Mouse (Mus musculus): ENCODE measurements around the gene Cpsf6. TPM values are rescaled to one million over a fixed set of nuclear protein-coding genes. Genes with fewer than 3 reads are reported as not detected.

Cpsf6 gene
- polyA plus RNA-seq, 1 experiment from 2014 or later = 111 TPM

- Histone ChIP-seq H3K4me2 (ENCODE audit: low read length) (peak overlapping the region; percentile 29), H3K27me3 (replicated peaks; ENCODE audit: control insufficient read depth, insufficient read depth, low read length) (no peaks in the 10 kb centered on the region), H3K4me1 (ENCODE audit: control insufficient read depth, insufficient read depth, low read depth, low read length) (no peaks in the 10 kb centered on the region), H3K4me3 (ENCODE audit: low read length) (no peak overlapping the region), H3K9ac (ENCODE audit: low read depth, low read length) (no peak overlapping the region), H3K36me3 (ENCODE audit: control insufficient read depth, insufficient read depth, low read length) (no peaks in the 10 kb centered on the region), H3K27ac (ENCODE audit: low read depth, low read length) (no peak overlapping the region), H3K9me3 (ENCODE audit: control insufficient read depth, low read length) (no peaks in the 10 kb centered on the region)
- 70% methylated on average over 20 of the region's 20 CpGs for WGBS
- ATAC-seq = no peak
Measured at GRCm38 (mm10) chr10:117402403-117403333, 22.9 kb upstream of the Cpsf6 start.

DNA sequence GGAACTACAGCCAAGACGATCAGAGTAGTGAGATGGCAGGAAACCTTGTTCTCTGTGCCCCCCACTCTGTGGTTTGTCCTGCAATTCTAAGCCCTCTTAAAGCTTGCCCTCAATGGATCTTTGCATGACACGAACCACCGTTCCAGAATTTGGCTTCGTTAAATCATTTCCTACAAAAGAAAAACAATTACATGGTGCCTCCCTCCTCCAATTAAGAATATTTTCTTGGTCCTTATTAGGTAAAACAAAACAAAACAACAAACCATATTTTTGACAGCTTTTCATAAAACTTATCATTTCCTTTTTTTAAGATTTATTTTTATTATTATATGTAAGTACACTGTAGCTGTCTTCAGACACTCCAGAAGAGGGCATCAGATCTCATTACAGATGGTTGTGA is 21.5 kb upstream of the Cpsf6 start:
- Histone ChIP-seq H3K4me3 (ENCODE audit: low read length) (no peak overlapping the region), H3K9me3 (ENCODE audit: control insufficient read depth, low read length) (no peaks in the 10 kb centered on the region), H3K27ac (ENCODE audit: low read depth, low read length) (no peak overlapping the region), H3K27me3 (replicated peaks; ENCODE audit: control insufficient read depth, insufficient read depth, low read length) (no peaks in the 10 kb centered on the region), H3K36me3 (ENCODE audit: control insufficient read depth, insufficient read depth, low read length) (no peaks in the 10 kb centered on the region), H3K9ac (ENCODE audit: low read depth, low read length) (no peak overlapping the region), H3K4me2 (ENCODE audit: low read length) (no peak overlapping the region), H3K4me1 (ENCODE audit: control insufficient read depth, insufficient read depth, low read depth, low read length) (no peaks in the 10 kb centered on the region)
- WGBS = 86% methylated on average over 4 of the region's 4 CpGs
- ATAC-seq = no peak

GRCm38 (mm10) chr10:117400246-117400954 is 20.6 kb upstream of the Cpsf6 start:
- no peak for ATAC-seq
- no peak overlapping the region for H3K9ac ChIP-seq (ENCODE audit: low read depth, low read length)
- no peaks in the 10 kb centered on the region for H3K27me3 ChIP-seq (replicated peaks; ENCODE audit: control insufficient read depth, insufficient read depth, low read length)
- no peaks in the 10 kb centered on the region for H3K4me1 ChIP-seq (ENCODE audit: control insufficient read depth, insufficient read depth, low read depth, low read length)
- no peak overlapping the region for H3K27ac ChIP-seq (ENCODE audit: low read depth, low read length)
- H3K9me3 ChIP-seq (ENCODE audit: control insufficient read depth, low read length) = no peaks in the 10 kb centered on the region
- no peak overlapping the region for H3K4me2 ChIP-seq (ENCODE audit: low read length)
- WGBS = 85% methylated on average over 4 of the region's 4 CpGs
- H3K36me3 ChIP-seq (ENCODE audit: control insufficient read depth, insufficient read depth, low read length) = no peaks in the 10 kb centered on the region
- no peak overlapping the region for H3K4me3 ChIP-seq (ENCODE audit: low read length)

DNA sequence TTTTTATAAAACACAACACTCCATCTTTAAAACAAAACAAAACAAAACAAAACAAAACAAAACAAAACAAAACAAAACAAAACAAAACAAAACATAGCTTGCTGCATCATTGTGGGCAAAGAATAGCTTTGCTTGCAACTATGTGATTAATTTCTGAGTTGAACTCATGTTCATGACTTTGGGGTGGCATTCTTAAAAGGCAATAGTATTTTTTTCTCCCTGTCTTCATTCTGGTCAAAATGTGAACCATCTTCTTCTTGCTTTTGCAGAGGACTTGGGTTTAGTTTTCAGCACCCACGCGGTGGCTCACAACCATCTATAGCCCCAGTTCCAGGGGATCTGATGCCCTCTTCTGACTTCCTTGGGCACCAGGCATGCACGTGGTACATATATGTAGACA is 20.0 kb upstream of the Cpsf6 start:
- H3K4me1 ChIP-seq (ENCODE audit: control insufficient read depth, insufficient read depth, low read depth, low read length) = no peaks in the 10 kb centered on the region
- 87% methylated on average over 3 of the region's 3 CpGs for WGBS
- H3K27me3 ChIP-seq (replicated peaks; ENCODE audit: control insufficient read depth, insufficient read depth, low read length) = no peaks in the 10 kb centered on the region
- H3K4me3 ChIP-seq (ENCODE audit: low read length) = no peak overlapping the region
- no peak overlapping the region for H3K4me2 ChIP-seq (ENCODE audit: low read length)
- H3K27ac ChIP-seq (ENCODE audit: low read depth, low read length) = no peak overlapping the region
- H3K9me3 ChIP-seq (ENCODE audit: control insufficient read depth, low read length) = no peaks in the 10 kb centered on the region
- H3K9ac ChIP-seq (ENCODE audit: low read depth, low read length) = no peak overlapping the region
- ATAC-seq = no peak
- no peaks in the 10 kb centered on the region for H3K36me3 ChIP-seq (ENCODE audit: control insufficient read depth, insufficient read depth, low read length)

DNA sequence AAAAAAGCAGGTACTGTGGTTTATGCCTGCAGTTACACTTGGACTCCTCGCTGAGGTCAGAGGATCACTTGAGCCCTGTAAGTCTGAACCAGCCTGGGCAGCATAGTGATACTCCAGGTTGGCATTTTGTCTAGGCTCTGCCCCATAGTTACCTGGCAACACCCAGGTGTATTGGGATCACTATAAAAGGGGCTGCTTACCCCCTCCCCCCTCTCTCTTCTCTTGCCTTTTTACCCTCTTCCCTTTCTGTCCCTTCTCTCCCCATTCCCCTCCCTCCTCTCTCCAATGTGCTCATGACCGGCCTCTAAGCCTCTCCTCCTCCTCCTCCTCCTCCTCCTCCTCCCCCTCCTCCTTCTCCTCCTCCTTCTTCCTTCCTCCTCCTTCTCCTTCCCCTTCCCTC is 19.4 kb upstream of the Cpsf6 start:
- Histone ChIP-seq H3K9me3 (ENCODE audit: control insufficient read depth, low read length) (no peaks in the 10 kb centered on the region), H3K27me3 (replicated peaks; ENCODE audit: control insufficient read depth, insufficient read depth, low read length) (no peaks in the 10 kb centered on the region), H3K9ac (ENCODE audit: low read depth, low read length) (no peak overlapping the region), H3K4me2 (ENCODE audit: low read length) (no peak overlapping the region), H3K36me3 (ENCODE audit: control insufficient read depth, insufficient read depth, low read length) (no peaks in the 10 kb centered on the region), H3K27ac (ENCODE audit: low read depth, low read length) (no peak overlapping the region), H3K4me1 (ENCODE audit: control insufficient read depth, insufficient read depth, low read depth, low read length) (no peaks in the 10 kb centered on the region), H3K4me3 (ENCODE audit: low read length) (no peak overlapping the region)
- no peak for ATAC-seq
- 52% methylated on average over 2 of the region's 2 CpGs for WGBS

GRCm38 (mm10) chr10:117398044-117398780 is 18.4 kb upstream of the Cpsf6 start:
- Histone ChIP-seq H3K4me2 (ENCODE audit: low read length) (no peak overlapping the region), H3K4me1 (ENCODE audit: control insufficient read depth, insufficient read depth, low read depth, low read length) (no peaks in the 10 kb centered on the region; the same call in 1 of the 2 replicates), H3K27ac (ENCODE audit: low read depth, low read length) (no peak overlapping the region), H3K27me3 (replicated peaks; ENCODE audit: control insufficient read depth, insufficient read depth, low read length) (no peaks in the 10 kb centered on the region), H3K4me3 (ENCODE audit: low read length) (no peak overlapping the region), H3K36me3 (ENCODE audit: control insufficient read depth, insufficient read depth, low read length) (no peaks in the 10 kb centered on the region), H3K9me3 (ENCODE audit: control insufficient read depth, low read length) (no peaks in the 10 kb centered on the region), H3K9ac (ENCODE audit: low read depth, low read length) (no peak overlapping the region)
- no peak for ATAC-seq
- 83% methylated on average over 18 of the region's 18 CpGs for WGBS

DNA sequence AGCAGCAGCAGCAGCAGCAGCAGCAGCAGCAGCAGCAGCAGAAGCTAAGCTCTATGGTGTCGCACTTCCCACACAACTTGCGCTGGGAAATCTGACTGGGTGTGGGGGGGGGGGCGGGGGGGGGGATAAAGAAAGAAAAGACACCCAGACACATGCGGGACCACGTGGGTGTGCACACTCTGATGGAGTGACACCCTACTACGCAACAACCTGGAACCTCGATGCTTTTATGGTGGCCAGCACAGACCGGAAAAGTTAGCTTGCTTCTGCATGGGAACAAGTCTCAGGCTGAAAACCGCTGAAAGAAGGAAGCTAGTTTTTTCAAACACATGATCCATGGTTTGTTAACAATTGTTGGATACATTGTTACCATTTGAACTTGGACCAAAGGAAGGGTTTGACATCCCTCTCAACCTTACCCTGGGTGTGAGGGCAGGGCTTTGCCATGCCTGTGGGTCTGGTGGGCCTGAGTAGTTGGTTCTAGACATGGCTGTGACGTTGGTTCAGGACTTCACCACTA is 17.4 kb upstream of the Cpsf6 start:
- ATAC-seq = no peak
- no peaks in the 10 kb centered on the region for H3K9me3 ChIP-seq (ENCODE audit: control insufficient read depth, low read length)
- H3K36me3 ChIP-seq (ENCODE audit: control insufficient read depth, insufficient read depth, low read length) = no peaks in the 10 kb centered on the region
- no peak overlapping the region for H3K9ac ChIP-seq (ENCODE audit: low read depth, low read length)
- H3K27ac ChIP-seq (ENCODE audit: low read depth, low read length) = no peak overlapping the region
- WGBS = 80% methylated on average over 7 of the region's 10 CpGs
- no peak overlapping the region for H3K4me3 ChIP-seq (ENCODE audit: low read length)
- H3K27me3 ChIP-seq (replicated peaks; ENCODE audit: control insufficient read depth, insufficient read depth, low read length) = no peaks in the 10 kb centered on the region
- H3K4me2 ChIP-seq (ENCODE audit: low read length) = no peak overlapping the region; the same call in 1 of the 2 replicates
- no peaks in the 10 kb centered on the region; the same call in 1 of the 2 replicates for H3K4me1 ChIP-seq (ENCODE audit: control insufficient read depth, insufficient read depth, low read depth, low read length)

DNA sequence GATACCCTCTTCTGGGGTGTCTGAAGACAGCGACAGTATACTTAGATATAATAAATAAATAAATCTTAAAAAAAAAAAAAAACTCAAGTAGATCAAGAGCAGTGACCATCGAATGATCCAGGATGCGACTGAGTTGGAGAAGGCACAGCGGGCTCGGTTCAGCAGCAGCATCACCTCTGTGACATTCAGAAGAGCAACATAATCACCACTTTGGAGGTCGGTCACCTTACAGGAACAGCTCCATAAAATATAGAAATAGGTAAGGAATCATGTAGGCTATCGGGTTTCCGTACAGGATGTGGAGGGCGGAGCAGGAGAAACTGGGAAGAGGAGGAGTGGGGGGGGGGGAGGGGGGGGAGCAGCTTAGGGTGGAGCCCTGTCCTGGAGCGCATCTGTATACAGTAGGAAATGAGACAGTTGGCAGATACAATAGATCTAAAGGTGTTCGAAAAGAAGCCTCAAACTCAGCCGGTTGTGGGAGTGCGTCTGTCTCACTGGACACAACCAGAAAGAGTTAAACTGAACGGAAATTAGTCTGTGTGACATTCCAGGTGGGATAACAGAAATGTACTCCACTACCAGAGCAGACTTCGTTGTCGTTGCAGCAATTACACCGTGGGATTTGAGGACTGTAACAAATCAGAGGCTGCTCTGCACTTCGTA is 16.7 kb upstream of the Cpsf6 start:
- H3K9ac ChIP-seq (ENCODE audit: low read depth, low read length) = no peak overlapping the region
- H3K4me3 ChIP-seq (ENCODE audit: low read length) = no peak overlapping the region
- peak overlapping the region; percentile 15; the same call in 1 of the 2 replicates for H3K4me2 ChIP-seq (ENCODE audit: low read length)
- H3K27me3 ChIP-seq (replicated peaks; ENCODE audit: control insufficient read depth, insufficient read depth, low read length) = no peaks in the 10 kb centered on the region
- WGBS = 63% methylated on average over 18 of the region's 18 CpGs
- no peaks in the 10 kb centered on the region for H3K9me3 ChIP-seq (ENCODE audit: control insufficient read depth, low read length)
- ATAC-seq = no peak
- H3K4me1 ChIP-seq (ENCODE audit: control insufficient read depth, insufficient read depth, low read depth, low read length) = no peaks in the 10 kb centered on the region; the same call in 1 of the 2 replicates
- no peak overlapping the region for H3K27ac ChIP-seq (ENCODE audit: low read depth, low read length)
- no peaks in the 10 kb centered on the region for H3K36me3 ChIP-seq (ENCODE audit: control insufficient read depth, insufficient read depth, low read length)

All from hindbrain, embryonic 16.5 days (tissue).